Mouse (Mus musculus) liver, adult 2 months (tissue): ENCODE results near the gene G0s2.

Source experiments
- CTCF ChIP-seq: fragments of 200-500 bp; IDR thresholded peaks from 2 replicates; pipeline ENCODE4 v1.5.1; 2011; ENCODE audit warnings: low read depth, low read length, control low read depth
- POLR2A ChIP-seq: fragments of 200-500 bp; IDR thresholded peaks from 2 replicates; pipeline ENCODE4 v1.6.1; 2011; ENCODE audit warnings: low read length, control low read depth; ENCODE audit not compliant: insufficient read depth; ENCODE audit errors: extremely low read depth

- no peak for TF ChIP-seq POLR2A
- TF ChIP-seq CTCF = no peak
Measured at GRCm38 (mm10) chr1:193230935-193231334, 42.1 kb downstream of the G0s2 start.
